Mouse (Mus musculus) heart, adult 2 months (tissue): Measurements from ENCODE around the gene Cyp2t4. TPM values are rescaled to one million over a fixed set of nuclear protein-coding genes. Genes with fewer than 3 reads are reported as not detected.

Source experiments
- DNase-seq, 2 experiments: peaks; one replicate each; pipeline ENCODE4 v3.0.0; 2021
- H3K27ac ChIP-seq: fragments of 200-600 bp; 2 replicates; pipeline ENCODE4 v1.8.1; 2022
- H3K27me3 ChIP-seq: fragments of 200-500 bp; 2 replicates; pipeline ENCODE4 v1.6.1; 2012; ENCODE audit warnings: mild to moderate bottlenecking, low read length, inconsistent platforms, mixed read lengths; ENCODE audit not compliant: control insufficient read depth, insufficient read depth
- H3K36me3 ChIP-seq: fragments of 200-500 bp; 2 replicates; pipeline ENCODE4 v1.6.1; 2012; ENCODE audit warnings: low read length, inconsistent platforms; ENCODE audit not compliant: control insufficient read depth, insufficient read depth
- H3K4me1 ChIP-seq: fragments of 200-500 bp; 2 replicates; pipeline ENCODE4 v1.6.1; 2011; ENCODE audit warnings: low read length; ENCODE audit not compliant: control insufficient read depth, insufficient read depth
- H3K4me3 ChIP-seq: fragments of 200-600 bp; 2 replicates; pipeline ENCODE4 v1.8.1; 2022
- H3K79me2 ChIP-seq: fragments of 200-500 bp; replicated peaks from 2 replicates; pipeline ENCODE4 v1.6.1; 2012; ENCODE audit warnings: mild to moderate bottlenecking, inconsistent platforms, low read length, moderate library complexity, mixed read lengths; ENCODE audit not compliant: control insufficient read depth, insufficient read depth
- H3K9ac ChIP-seq: fragments of 200-500 bp; 2 replicates; pipeline ENCODE4 v1.6.1; 2012; ENCODE audit warnings: low read depth, mild to moderate bottlenecking, control low read depth, inconsistent platforms, low read length, mixed read lengths
- CTCF ChIP-seq: fragments of 200-600 bp; IDR thresholded peaks from 2 replicates; pipeline ENCODE4 v1.8.1; 2022; ENCODE audit warnings: antibody characterized with exemption, mild to moderate bottlenecking, moderate library complexity
- EP300 ChIP-seq: fragments of 200-500 bp; IDR thresholded peaks from 2 replicates; pipeline ENCODE4 v1.6.1; 2011; ENCODE audit warnings: low read depth, low read length, control low read depth; ENCODE audit not compliant: insufficient read depth
- POLR2A ChIP-seq: fragments of 200-500 bp; IDR thresholded peaks from 2 replicates; pipeline ENCODE4 v1.6.1; 2011; ENCODE audit warnings: mild to moderate bottlenecking, low read depth, low read length, control low read depth; ENCODE audit not compliant: insufficient read depth
- WGBS: fragments of 180-500 bp; shearing (Covaris S2); methylation state at CpG from one replicate; pipeline ENCODE4 v1.1.7; 2018; 5-methylcytosine and 5-hydroxymethylcytosine counted together
- intact Hi-C: fragments of 180-260 bp; cut with DNase I; formaldehyde crosslinking; loops from one replicate; pipeline ENCODE4 v1.15.1; 2025
- microRNA-seq, 2 experiments: library from miRNA; unstranded; fragments of <30 nt; microRNA quantifications; one replicate each; pipeline ENCODE4 v1.2.0; 2021
- polyA plus RNA-seq: library from polyadenylated mRNA; depleted of rRNA; stranded (reverse); fragments of >200 nt; gene quantifications from 2 replicates; pipeline ENCODE4 v1.2.3, GENCODE M21; 2012; rRNA removed
- total RNA-seq, 2 experiments: library from RNA; stranded (reverse); gene quantifications; 2 replicates each; pipeline ENCODE4 v1.2.3; 2021

Gene Cyp2t4
- total and polyA plus RNA-seq, 3 experiments: not detected

DNA sequence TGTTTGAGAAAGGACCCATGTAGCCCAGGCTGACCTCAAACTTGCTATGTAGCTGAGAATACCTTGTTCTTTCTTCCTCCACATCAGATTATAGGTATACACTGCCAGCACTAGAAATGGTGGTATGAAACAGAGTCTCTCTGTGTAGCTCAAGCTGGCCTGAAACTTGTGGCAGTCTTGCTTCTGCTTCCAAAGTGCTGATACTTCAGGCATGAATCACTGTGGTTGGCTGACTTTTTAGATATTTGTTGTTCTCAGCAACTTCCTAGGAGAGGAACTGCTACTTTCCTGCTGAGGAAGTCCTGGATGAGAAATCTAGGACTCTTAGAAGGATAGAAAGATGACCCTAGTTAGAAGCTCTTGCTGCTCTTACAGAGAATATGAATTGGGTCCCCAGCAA, 44.8 kb downstream of the Cyp2t4 start:
- Histone ChIP-seq H3K9ac (no peak overlapping the region), H3K4me3 (no peak overlapping the region), H3K27me3 (no peaks in the 10 kb centered on the region), H3K79me2 (peaks cover 2% of the 10 kb centered on the region; the same call in 1 of the 2 replicates), H3K27ac (no peak overlapping the region), H3K4me1 (peaks cover 7% of the 10 kb centered on the region), H3K36me3 (peaks cover 4% of the 10 kb centered on the region; the same call in 1 of the 2 replicates)
- TF ChIP-seq CTCF: no peak
- no peak for TF ChIP-seq EP300
- no peak for TF ChIP-seq POLR2A
- no peak for DNase-seq
- intact Hi-C loops: no loop called here

DNA sequence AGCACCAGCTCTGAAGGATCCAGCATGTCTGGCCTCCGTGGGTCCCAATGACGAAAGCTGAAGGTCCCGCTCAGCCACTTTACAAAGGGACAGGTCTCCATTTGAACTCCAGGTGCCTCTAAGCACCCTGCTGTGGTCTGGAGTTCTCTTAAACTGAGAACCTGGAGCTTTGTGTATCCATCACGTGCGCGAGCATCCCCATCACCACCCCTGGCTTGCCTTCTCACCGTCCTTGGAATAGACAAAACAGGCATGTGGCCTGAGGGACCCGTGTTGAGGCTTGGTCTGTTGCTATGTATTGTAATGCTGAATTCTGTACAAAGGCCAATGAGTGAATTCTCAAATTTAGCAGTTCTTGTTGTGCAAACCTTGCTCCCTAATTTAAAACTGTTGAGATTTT, 45.3 kb downstream of the Cyp2t4 start:
- Histone ChIP-seq H3K9ac (no peak overlapping the region), H3K4me3 (no peak overlapping the region), H3K4me1 (peaks cover 7% of the 10 kb centered on the region), H3K79me2 (no peaks in the 10 kb centered on the region), H3K27me3 (no peaks in the 10 kb centered on the region), H3K36me3 (peaks cover 4% of the 10 kb centered on the region; the same call in 1 of the 2 replicates), H3K27ac (no peak overlapping the region)
- 91% methylated on average over 8 of the region's 8 CpGs for WGBS
- no peak for TF ChIP-seq EP300
- intact Hi-C loops: no loop called here
- no peak for DNase-seq

DNA sequence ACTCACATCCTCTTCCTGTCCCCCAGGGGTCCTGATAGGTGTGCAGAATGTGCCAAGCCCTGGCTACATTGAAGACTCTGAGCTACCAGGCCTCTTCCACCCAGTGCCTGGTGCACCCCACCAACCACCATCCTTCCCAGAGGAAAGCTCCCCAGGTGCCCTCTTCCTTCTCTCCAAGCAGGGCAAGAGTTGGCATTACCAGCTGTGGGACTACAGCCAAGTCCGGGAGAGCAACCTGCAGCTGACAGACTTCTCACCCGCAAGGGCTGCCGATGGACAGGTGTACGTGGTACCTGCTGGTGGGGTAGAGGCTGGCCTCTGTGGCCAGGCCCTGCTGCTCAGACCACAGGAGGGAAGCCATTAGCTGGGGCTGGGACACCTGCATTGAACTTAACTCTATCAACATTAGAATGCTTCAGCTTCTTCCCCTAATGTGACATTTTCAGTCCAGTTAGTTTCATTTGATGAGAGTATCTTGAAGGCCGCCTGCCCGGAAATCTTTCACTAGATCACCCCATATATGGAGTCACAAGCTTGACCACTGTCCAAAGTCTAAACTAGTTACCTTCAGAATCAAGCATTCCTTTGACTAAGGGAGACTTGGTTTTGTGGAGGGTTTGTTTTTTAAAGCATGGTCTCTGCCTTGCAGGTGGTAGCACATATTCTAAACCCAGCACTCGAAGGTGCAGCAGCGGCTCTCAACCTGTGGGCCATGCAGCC, 50.4 kb downstream of the Cyp2t4 start:
- Histone ChIP-seq H3K79me2 (no peaks in the 10 kb centered on the region), H3K36me3 (no peaks in the 10 kb centered on the region), H3K27me3 (no peaks in the 10 kb centered on the region), H3K9ac (no peak overlapping the region), H3K4me1 (no peaks in the 10 kb centered on the region), H3K27ac (no peak overlapping the region), H3K4me3 (no peak overlapping the region)
- DNase-seq: no peak
- TF ChIP-seq POLR2A (no peak), EP300 (no peak), CTCF (no peak)
- WGBS: 93% methylated on average over 8 of the region's 8 CpGs
- intact Hi-C loops: no loop called here

Small RNA genes lying within 50 kb of the gene (microRNA-seq; reads per million reads assigned to microRNA genes)
- gene Mir1191 (0 reads per million in 2 experiments), gene Mir3101 (0.39 to 0.56 reads per million in 2 experiments)

Other genes starting within 250 kb of the Cyp2t4 start
- not detected for gene Cyp2a22, start 214.3 kb upstream of the Cyp2t4 start, total RNA-seq
- gene Cyp2a22, start 214.3 kb upstream of the Cyp2t4 start, polyA plus RNA-seq: not detected in 2 replicates
- gene Cyp2a12, start 124.6 kb upstream of the Cyp2t4 start, total RNA-seq: not detected
- 0.38 TPM in 1 of 2 replicates, not detected in the other for gene Cyp2a12, start 124.6 kb upstream of the Cyp2t4 start, polyA plus RNA-seq
- under 1 TPM; 0.60 to 0.93 TPM for gene Cyp2f2, start 33.8 kb upstream of the Cyp2t4 start, total RNA-seq
- gene Cyp2f2, start 33.8 kb upstream of the Cyp2t4 start, polyA plus RNA-seq: 0.94 and 220 TPM in 2 replicates
- 10 to 100 TPM; 51.8 to 64.4 TPM for gene Egln2, start 13.1 kb downstream of the Cyp2t4 start, total RNA-seq
- 52.4 and 57.7 TPM in 2 replicates for gene Egln2, start 13.1 kb downstream of the Cyp2t4 start, polyA plus RNA-seq
- gene Rab4b, start 25.2 kb downstream of the Cyp2t4 start, total RNA-seq: 10 to 100 TPM; 11.0 TPM
- gene Rab4b, start 25.2 kb downstream of the Cyp2t4 start, polyA plus RNA-seq: 22.4 and 23.1 TPM in 2 replicates
- gene Gm21983, start 27.4 kb downstream of the Cyp2t4 start, total RNA-seq: under 1 TPM in 1 of 2 experiments, not detected in 1; 0.16 TPM
- not detected in 2 replicates for gene Gm21983, start 27.4 kb downstream of the Cyp2t4 start, polyA plus RNA-seq
- gene Mia, start 27.4 kb downstream of the Cyp2t4 start, total RNA-seq: under 1 TPM in 1 of 2 experiments, not detected in 1; 0.39 TPM
- gene Mia, start 27.4 kb downstream of the Cyp2t4 start, polyA plus RNA-seq: 0.50 and 0.78 TPM in 2 replicates
- 10 to 100 TPM; 14.2 TPM for gene BC024978, start 42.1 kb downstream of the Cyp2t4 start, total RNA-seq
- gene BC024978, start 42.1 kb downstream of the Cyp2t4 start, polyA plus RNA-seq: 11.3 and 13.9 TPM in 2 replicates
- 10 to 100 TPM; 40.6 to 41.3 TPM for gene Snrpa, start 42.6 kb downstream of the Cyp2t4 start, total RNA-seq
- 85.0 and 87.1 TPM in 2 replicates for gene Snrpa, start 42.6 kb downstream of the Cyp2t4 start, polyA plus RNA-seq
- gene Itpkc, start 74.9 kb downstream of the Cyp2t4 start, total RNA-seq: 1 to 10 TPM; 4.2 to 4.8 TPM
- 4.2 and 4.4 TPM in 2 replicates for gene Itpkc, start 74.9 kb downstream of the Cyp2t4 start, polyA plus RNA-seq
- 1 to 10 TPM; 7.5 to 8.3 TPM for gene Coq8b, start 79.3 kb downstream of the Cyp2t4 start, total RNA-seq
- gene Coq8b, start 79.3 kb downstream of the Cyp2t4 start, polyA plus RNA-seq: 11.6 and 19.4 TPM in 2 replicates
- gene Numbl, start 104.7 kb downstream of the Cyp2t4 start, total RNA-seq: 1 to 10 TPM; 3.7 to 6.1 TPM
- gene Numbl, start 104.7 kb downstream of the Cyp2t4 start, polyA plus RNA-seq: 7.8 and 9.7 TPM in 2 replicates
- 100 to 1,000 TPM; 187 to 221 TPM for gene Ltbp4, start 184.0 kb downstream of the Cyp2t4 start, total RNA-seq
- 349 and 374 TPM in 2 replicates for gene Ltbp4, start 184.0 kb downstream of the Cyp2t4 start, polyA plus RNA-seq
- gene Shkbp1, start 202.3 kb downstream of the Cyp2t4 start, total RNA-seq: 1 to 10 TPM; 4.6 to 7.1 TPM
- gene Shkbp1, start 202.3 kb downstream of the Cyp2t4 start, polyA plus RNA-seq: 17.3 and 20.2 TPM in 2 replicates
- under 1 TPM in 1 of 2 experiments, not detected in 1; 0.52 TPM for gene Gm20479, start 203.7 kb downstream of the Cyp2t4 start, total RNA-seq
- not detected in 2 replicates for gene Gm20479, start 203.7 kb downstream of the Cyp2t4 start, polyA plus RNA-seq